Mouse (Mus musculus) hindbrain, embryonic 12.5 days (tissue): ENCODE measurements around the gene Rcc1l. TPM values are rescaled to one million over a fixed set of nuclear protein-coding genes. Genes with fewer than 3 reads are reported as not detected.

Experiments used
- ATAC-seq: fragments of 200-750 bp; cut with Nextera tagmentation; 2 replicates; pipeline ENCODE4 v1.8.0; 2017; ENCODE audit warnings: moderate TSS enrichment; ENCODE audit not compliant: low FRiP score
- H3K27ac ChIP-seq: fragments of 300-500 bp; sonication (generic); 2 replicates; pipeline ENCODE4 v1.5.1; 2016; ENCODE audit warnings: mild to moderate bottlenecking
- H3K27me3 ChIP-seq: fragments of 300-500 bp; sonication (generic); 2 replicates; pipeline ENCODE4 v1.6.1; 2016; ENCODE audit warnings: mild to moderate bottlenecking
- H3K36me3 ChIP-seq: fragments of 300-500 bp; sonication (generic); 2 replicates; pipeline ENCODE4 v1.6.1; 2016; ENCODE audit warnings: mild to moderate bottlenecking
- H3K4me1 ChIP-seq: fragments of 300-500 bp; sonication (generic); 2 replicates; pipeline ENCODE4 v1.6.1; 2016
- H3K4me2 ChIP-seq: fragments of 300-500 bp; sonication (generic); replicated peaks from 2 replicates; pipeline ENCODE4 v1.6.1; 2016; ENCODE audit warnings: mild to moderate bottlenecking
- H3K4me3 ChIP-seq: fragments of 300-500 bp; sonication (generic); 2 replicates; pipeline ENCODE4 v1.5.1; 2016; ENCODE audit warnings: mild to moderate bottlenecking
- H3K9ac ChIP-seq: fragments of 300-500 bp; sonication (generic); 2 replicates; pipeline ENCODE4 v1.6.1; 2016; ENCODE audit warnings: mild to moderate bottlenecking, moderate library complexity
- H3K9me3 ChIP-seq: fragments of 300-500 bp; sonication (generic); replicated peaks from 2 replicates; pipeline ENCODE4 v1.6.1; 2016; ENCODE audit warnings: mild to moderate bottlenecking
- WGBS: fragments of 180-500 bp; shearing (Covaris S2); methylation state at CpG from one replicate; pipeline ENCODE4 v1.1.7; 2016; 5-methylcytosine and 5-hydroxymethylcytosine counted together
- polyA plus RNA-seq: library from polyadenylated mRNA; unstranded; fragments of >200 nt; fragmentation: Nextera tagmentation; extraction: Ambion mirVana; gene quantifications from 2 replicates; pipeline ENCODE4 v1.2.1, GENCODE M21; 2016

The Rcc1l gene
- polyA plus RNA-seq, 1 experiment from 2014 or later, result 28.0 TPM

DNA sequence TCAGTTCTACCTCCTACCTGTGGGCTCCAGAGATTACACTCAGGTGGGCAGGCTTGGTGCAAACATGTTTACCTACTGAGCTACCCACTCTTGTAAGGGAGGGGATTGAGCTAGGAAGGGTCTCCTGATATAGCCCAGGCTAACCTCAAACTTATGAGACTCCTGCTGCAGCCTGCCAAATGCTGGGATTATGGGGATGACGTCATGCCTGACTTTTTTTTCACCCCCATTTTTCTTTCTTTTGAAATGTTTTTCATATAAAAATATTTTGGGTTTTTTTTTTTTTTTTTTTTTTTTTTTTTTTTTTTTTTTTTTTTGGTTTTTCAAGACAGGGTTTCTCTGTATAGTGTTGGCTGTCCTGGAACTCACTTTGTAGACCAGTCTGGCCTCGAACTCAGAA is 50.3 kb downstream of the Rcc1l start:
- peaks cover 29% of the 10 kb centered on the region for H3K36me3 ChIP-seq
- no peak for ATAC-seq
- H3K4me3 ChIP-seq, result no peak overlapping the region
- H3K9ac ChIP-seq, result no peak overlapping the region
- no peaks in the 10 kb centered on the region for H3K9me3 ChIP-seq
- WGBS, result 82% methylated on average over 2 of the region's 2 CpGs
- peaks cover 5% of the 10 kb centered on the region for H3K4me1 ChIP-seq
- H3K27ac ChIP-seq, result no peak overlapping the region
- no peak overlapping the region for H3K4me2 ChIP-seq
- no peaks in the 10 kb centered on the region for H3K27me3 ChIP-seq

DNA sequence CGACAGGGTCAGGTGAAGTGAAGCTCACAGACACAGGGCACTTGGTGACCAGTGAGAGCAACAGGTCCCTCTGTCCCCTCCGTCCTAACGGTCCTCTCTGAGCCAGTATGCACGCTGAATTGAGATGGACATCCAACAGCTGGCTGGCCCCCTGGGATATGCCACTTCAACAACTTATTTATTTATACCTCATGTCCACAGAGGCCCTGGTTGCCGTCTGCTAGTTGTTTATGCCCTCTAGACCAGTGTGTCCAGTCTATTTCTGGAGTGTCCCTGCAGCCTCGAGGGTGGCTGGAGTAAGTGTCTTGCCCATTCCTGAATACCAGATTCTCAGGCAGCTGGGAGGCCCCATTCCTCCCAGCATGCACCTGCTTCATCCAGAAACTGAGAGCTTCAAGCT is 52.7 kb downstream of the Rcc1l start:
- Histone ChIP-seq H3K9ac (no peak overlapping the region), H3K4me1 (peaks cover 8% of the 10 kb centered on the region), H3K27me3 (no peaks in the 10 kb centered on the region), H3K36me3 (peaks cover 29% of the 10 kb centered on the region), H3K4me2 (no peak overlapping the region), H3K4me3 (no peak overlapping the region), H3K27ac (no peak overlapping the region), H3K9me3 (no peaks in the 10 kb centered on the region)
- WGBS, result 77% methylated on average over 6 of the region's 6 CpGs
- ATAC-seq, result no peak

DNA sequence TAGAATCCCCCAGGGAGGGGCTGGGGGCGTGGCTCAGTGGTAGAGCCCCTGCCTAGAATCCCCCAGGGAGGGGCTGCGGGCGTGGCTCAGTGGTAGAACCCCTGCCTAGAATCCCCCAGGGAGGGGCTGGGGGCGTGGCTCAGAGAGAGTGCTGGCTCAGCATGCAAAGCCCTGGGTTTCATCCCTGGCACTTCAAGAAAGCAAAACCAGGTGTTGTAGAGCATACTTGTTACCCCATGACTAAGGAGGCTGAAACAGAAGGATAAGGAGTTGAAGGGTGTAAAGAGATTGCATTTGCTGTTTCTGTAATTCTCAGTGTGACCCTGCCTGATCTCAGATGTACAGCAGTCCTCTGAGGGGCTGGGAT is 54.7 kb downstream of the Rcc1l start:
- Histone ChIP-seq H3K27ac (no peak overlapping the region), H3K4me1 (peaks cover 8% of the 10 kb centered on the region), H3K4me3 (no peak overlapping the region), H3K36me3 (peaks cover 23% of the 10 kb centered on the region), H3K27me3 (no peaks in the 10 kb centered on the region), H3K9me3 (no peaks in the 10 kb centered on the region), H3K9ac (no peak overlapping the region), H3K4me2 (no peak overlapping the region)
- 75% methylated on average over 4 of the region's 4 CpGs for WGBS
- ATAC-seq, result no peak

GRCm38 (mm10) chr5:134121138-134121892 is 55.3 kb downstream of the Rcc1l start:
- Histone ChIP-seq H3K9me3 (no peaks in the 10 kb centered on the region), H3K4me2 (no peak overlapping the region), H3K4me1 (peaks cover 8% of the 10 kb centered on the region), H3K4me3 (no peak overlapping the region), H3K9ac (no peak overlapping the region), H3K36me3 (peaks cover 18% of the 10 kb centered on the region), H3K27me3 (no peaks in the 10 kb centered on the region), H3K27ac (no peak overlapping the region)
- 64% methylated on average over 8 of the region's 9 CpGs for WGBS
- 0 out of 2 replicates have a peak, but pooled peaks have one; percentile 35 for ATAC-seq

GRCm38 (mm10) chr5:134120135-134120534 is 56.4 kb downstream of the Rcc1l start:
- H3K36me3 ChIP-seq, result peaks cover 11% of the 10 kb centered on the region
- H3K27ac ChIP-seq, result no peak overlapping the region
- no peak overlapping the region for H3K9ac ChIP-seq
- no peaks in the 10 kb centered on the region for H3K27me3 ChIP-seq
- H3K9me3 ChIP-seq, result no peaks in the 10 kb centered on the region
- peaks cover 8% of the 10 kb centered on the region for H3K4me1 ChIP-seq
- ATAC-seq, result no peak
- no peak overlapping the region for H3K4me3 ChIP-seq
- WGBS, result 88% methylated on average over 3 of the region's 3 CpGs
- H3K4me2 ChIP-seq, result no peak overlapping the region

DNA sequence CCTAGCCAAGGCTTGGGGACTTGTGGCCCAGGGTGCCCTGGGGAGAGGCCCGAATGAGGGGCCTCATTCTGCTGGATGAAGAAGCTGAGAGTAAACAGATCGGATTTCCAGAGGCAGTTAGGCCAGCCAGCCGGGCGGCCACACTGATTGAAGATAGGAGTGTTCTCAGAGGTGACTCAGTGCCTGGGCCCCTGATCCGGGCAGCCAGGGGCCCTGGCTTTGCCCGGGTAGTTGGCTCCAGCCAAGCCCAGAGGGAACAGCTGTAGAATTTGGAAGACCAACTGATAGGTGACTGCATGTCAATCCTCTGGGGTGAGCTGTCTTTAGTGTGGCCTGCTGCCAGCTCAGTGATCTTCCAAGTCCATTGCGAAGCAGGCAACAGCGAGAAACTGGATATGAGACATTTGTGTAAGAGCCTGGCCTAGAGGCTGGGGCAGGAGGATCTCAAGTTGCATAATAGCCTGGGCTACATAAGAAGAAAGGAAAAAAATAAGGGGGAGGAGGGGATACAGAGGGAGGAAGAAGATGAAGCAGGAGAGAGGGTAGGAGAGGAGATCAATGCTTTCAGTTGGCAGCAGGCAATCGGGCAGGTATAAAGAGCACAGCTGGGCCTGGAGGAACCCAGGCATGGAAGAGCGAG is 57.0 kb downstream of the Rcc1l start:
- WGBS, result 73% methylated on average over 10 of the region's 10 CpGs

DNA sequence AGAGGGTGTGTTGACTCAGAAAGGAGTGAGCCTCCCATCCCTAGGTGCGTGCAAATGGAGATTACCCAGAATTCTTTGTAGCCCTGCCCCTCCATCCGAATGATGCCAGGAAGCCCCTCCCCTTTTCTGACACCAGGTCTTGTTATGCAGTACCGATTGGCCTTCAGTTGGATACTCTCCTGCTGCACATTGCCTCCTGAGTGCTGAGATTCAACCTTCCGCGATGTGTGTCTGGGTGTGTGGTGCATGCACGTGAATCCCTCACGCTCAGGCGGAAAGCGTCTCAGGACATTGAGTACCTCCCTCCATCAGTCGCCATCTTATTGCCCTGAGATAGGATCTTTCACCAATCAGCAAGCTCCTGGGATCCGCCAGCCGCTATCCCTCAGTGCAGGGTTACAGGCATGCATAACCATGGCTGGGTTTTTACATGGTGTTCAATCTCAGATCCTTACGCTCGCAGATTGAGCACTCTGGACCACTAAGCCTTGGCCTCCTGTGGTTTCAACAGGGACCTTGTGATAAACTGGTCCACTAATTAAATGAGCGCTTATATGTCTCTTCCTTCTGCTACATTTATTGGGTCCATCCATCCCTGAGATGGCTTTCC is 57.7 kb downstream of the Rcc1l start:
- Histone ChIP-seq H3K27ac (no peak overlapping the region), H3K4me3 (no peak overlapping the region), H3K4me1 (peaks cover 8% of the 10 kb centered on the region), H3K36me3 (peaks cover 11% of the 10 kb centered on the region), H3K9me3 (no peaks in the 10 kb centered on the region), H3K9ac (no peak overlapping the region), H3K4me2 (no peak overlapping the region), H3K27me3 (no peaks in the 10 kb centered on the region)
- 89% methylated on average over 15 of the region's 15 CpGs for WGBS
- ATAC-seq, result no peak

More for the DNA sequence above, 57.0 kb downstream of the Rcc1l start:
- Histone ChIP-seq H3K9ac (no peak overlapping the region), H3K36me3 (peaks cover 11% of the 10 kb centered on the region), H3K27me3 (no peaks in the 10 kb centered on the region), H3K4me3 (no peak overlapping the region), H3K4me2 (no peak overlapping the region), H3K4me1 (peaks cover 8% of the 10 kb centered on the region), H3K27ac (no peak overlapping the region), H3K9me3 (no peaks in the 10 kb centered on the region)
- no peak for ATAC-seq

DNA sequence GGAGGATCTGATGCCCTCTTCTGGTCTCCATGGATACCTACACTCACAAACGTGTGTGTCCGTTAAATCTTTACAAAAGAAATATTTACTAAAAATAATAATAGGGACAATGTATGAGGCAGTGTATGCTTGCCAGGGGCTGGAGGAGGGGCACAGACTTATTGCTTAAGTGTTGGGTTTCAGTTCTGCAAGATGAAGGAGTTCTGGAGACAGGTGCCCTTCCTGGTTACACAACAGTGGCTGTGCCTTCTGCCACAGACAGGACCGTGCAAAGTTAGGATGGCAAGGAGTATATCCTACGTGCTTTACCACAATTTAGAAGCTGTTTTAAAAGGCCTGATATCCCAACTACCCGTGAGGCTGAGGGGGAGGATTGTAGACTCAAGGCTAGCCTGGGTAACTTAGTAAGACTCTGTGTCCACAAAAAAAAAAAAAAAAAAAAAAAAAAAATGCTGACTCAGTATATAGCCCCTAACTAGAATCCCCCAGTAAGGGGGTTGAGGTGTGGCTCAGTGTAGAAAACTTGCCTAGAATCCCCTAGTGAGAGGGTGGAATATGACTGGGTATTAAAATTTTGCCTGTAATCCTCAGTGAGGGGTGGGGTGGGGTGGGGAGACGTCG is 60.8 kb downstream of the Rcc1l start:
- WGBS, result 92% methylated on average over 7 of the region's 7 CpGs
- H3K4me2 ChIP-seq, result no peak overlapping the region
- H3K4me3 ChIP-seq, result no peak overlapping the region
- no peaks in the 10 kb centered on the region for H3K27me3 ChIP-seq
- H3K27ac ChIP-seq, result no peak overlapping the region
- H3K9me3 ChIP-seq, result no peaks in the 10 kb centered on the region
- peaks cover 22% of the 10 kb centered on the region for H3K36me3 ChIP-seq
- H3K4me1 ChIP-seq, result no peaks in the 10 kb centered on the region
- ATAC-seq, result no peak
- H3K9ac ChIP-seq, result no peak overlapping the region

DNA sequence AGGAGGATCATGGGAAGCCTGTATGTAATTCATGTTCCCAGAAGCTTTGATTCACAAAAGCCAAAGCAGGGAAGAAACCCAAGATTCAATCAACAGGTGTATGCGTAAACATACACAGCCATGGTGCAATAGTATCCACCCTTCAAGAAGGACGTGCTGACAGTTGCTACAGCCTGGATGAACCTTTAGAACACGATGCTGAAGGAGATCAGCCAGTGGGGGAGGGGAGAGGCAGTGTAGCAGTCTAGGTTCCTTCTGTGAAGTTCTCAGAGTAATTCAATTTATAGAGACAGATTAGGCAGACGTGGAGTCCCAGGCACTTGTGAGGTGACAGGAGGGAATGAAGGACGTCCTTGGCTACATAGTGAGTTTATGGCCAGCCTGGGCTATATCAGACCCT is 61.6 kb downstream of the Rcc1l start:
- no peaks in the 10 kb centered on the region for H3K4me1 ChIP-seq
- WGBS, result 86% methylated on average over 5 of the region's 5 CpGs
- no peak overlapping the region for H3K9ac ChIP-seq
- H3K4me3 ChIP-seq, result no peak overlapping the region
- no peak overlapping the region for H3K27ac ChIP-seq
- H3K27me3 ChIP-seq, result no peaks in the 10 kb centered on the region
- no peak overlapping the region for H3K4me2 ChIP-seq
- peaks cover 28% of the 10 kb centered on the region for H3K36me3 ChIP-seq
- H3K9me3 ChIP-seq, result no peaks in the 10 kb centered on the region
- no peak for ATAC-seq

- WGBS, result 89% methylated on average over 8 of the region's 8 CpGs
- no peaks in the 10 kb centered on the region for H3K9me3 ChIP-seq
Measured at GRCm38 (mm10) chr5:134105829-134106228, 70.7 kb downstream of the Rcc1l start.

DNA sequence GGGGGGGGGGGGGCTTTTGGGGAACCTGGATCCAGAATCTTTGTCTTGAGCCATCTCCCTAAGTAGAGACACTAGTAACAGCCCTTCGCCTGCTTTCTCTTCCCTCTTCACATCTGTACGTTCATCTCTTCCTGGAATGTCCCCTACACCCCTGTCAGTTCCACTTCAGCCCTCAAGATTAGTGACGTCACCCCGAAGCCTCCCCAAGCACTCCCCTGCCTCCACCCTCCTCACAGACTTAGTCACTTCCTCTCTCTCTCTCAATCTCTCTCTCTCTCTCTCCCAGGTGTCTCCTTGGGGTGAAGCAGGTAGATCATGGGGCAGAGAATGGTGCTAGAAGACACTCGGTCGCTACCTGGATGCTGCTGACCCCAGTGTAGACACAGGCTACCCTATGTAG is 73.9 kb downstream of the Rcc1l start:
- Histone ChIP-seq H3K9ac (no peak overlapping the region), H3K4me1 (peaks cover 34% of the 10 kb centered on the region), H3K27me3 (no peaks in the 10 kb centered on the region), H3K9me3 (no peaks in the 10 kb centered on the region), H3K4me2 (0 out of 2 replicates have a peak overlapping the region, but pooled peaks have one; percentile 87), H3K4me3 (no peak overlapping the region), H3K27ac (no peak overlapping the region), H3K36me3 (peaks cover 29% of the 10 kb centered on the region)
- WGBS, result 74% methylated on average over 6 of the region's 6 CpGs
- no peak for ATAC-seq

More at GRCm38 (mm10) chr5:134105829-134106228, 70.7 kb downstream of the Rcc1l start:
- ATAC-seq, result no peak
- Histone ChIP-seq H3K9ac (no peak overlapping the region), H3K4me1 (peaks cover 20% of the 10 kb centered on the region), H3K27me3 (no peaks in the 10 kb centered on the region), H3K36me3 (peaks cover 47% of the 10 kb centered on the region), H3K4me2 (no peak overlapping the region), H3K27ac (no peak overlapping the region), H3K4me3 (no peak overlapping the region)

GRCm38 (mm10) chr5:134101883-134102282 is 74.7 kb downstream of the Rcc1l start:
- no peak for ATAC-seq
- 36% methylated on average over 5 of the region's 5 CpGs for WGBS
- Histone ChIP-seq H3K27me3 (no peaks in the 10 kb centered on the region), H3K27ac (peak overlapping the region; percentile 25; the same call in 1 of the 2 replicates), H3K9ac (peak overlapping the region; percentile 38), H3K9me3 (no peaks in the 10 kb centered on the region), H3K4me2 (peak overlapping the region; percentile 87), H3K4me3 (no peak overlapping the region), H3K4me1 (peaks cover 34% of the 10 kb centered on the region), H3K36me3 (peaks cover 24% of the 10 kb centered on the region)
